8 mouse cellular contexts compared by ENCODE assay signal in genomic region chr3:146450371-146450841, GRCm38 (mm10). TPM values are rescaled to one million over a fixed set of nuclear protein-coding genes. Genes with fewer than 3 reads are reported as not detected.
A peak's percentile ranks its signal among the peaks of the same experiment; 100 is the strongest.
DNase-seq lines count a peak whose midpoint lies in the region; ATAC-seq lines count a peak whose summit lies in the region.

No protein-coding gene starts in this region.

- H3K9ac ChIP-seq in hindbrain, embryonic 16.5 days (ENCODE audit: low read depth, low read length), result peak overlapping the region; percentile 80

- H3K9me3 ChIP-seq in hindbrain, embryonic 16.5 days (ENCODE audit: control insufficient read depth, low read length), result no peaks in the 10 kb centered on the region

- WGBS in hindbrain, embryonic 16.5 days, result under 1% methylated on average over 29 of the region's 29 CpGs
- under 1% methylated on average over 28 of the region's 29 CpGs for WGBS in macrophage (ENCODE audit: missing documents)

- H3K4me1 ChIP-seq in hindbrain, embryonic 16.5 days (ENCODE audit: control insufficient read depth, insufficient read depth, low read depth, low read length), result peaks cover 2% of the 10 kb centered on the region; the same call in 1 of the 2 replicates

- peaks cover 20% of the 10 kb centered on the region; the same call in 1 of the 2 replicates for H3K79me2 ChIP-seq in macrophage (ENCODE audit: inconsistent target)

- H3K27me3 ChIP-seq in hindbrain, embryonic 16.5 days (replicated peaks; ENCODE audit: control insufficient read depth, insufficient read depth, low read length), result no peaks in the 10 kb centered on the region

- ATAC-seq in hindbrain, embryonic 16.5 days, result peak; percentile 99

- peaks cover under 1% of the 10 kb centered on the region; the same call in 1 of the 2 replicates for H3K36me3 ChIP-seq in hindbrain, embryonic 16.5 days (ENCODE audit: control insufficient read depth, insufficient read depth, low read length)
- peaks cover 6% of the 10 kb centered on the region; the same call in 1 of the 2 replicates for H3K36me3 ChIP-seq in macrophage (ENCODE audit: inconsistent target)

- H3K4me2 ChIP-seq in hindbrain, embryonic 16.5 days (ENCODE audit: low read length), result peak overlapping the region; percentile 79

- H3K27ac ChIP-seq in hindbrain, embryonic 16.5 days (ENCODE audit: low read depth, low read length), result peak overlapping the region; percentile 84
- peak overlapping the region; percentile 72 for H3K27ac ChIP-seq in macrophage

- peak; percentile 87 for DNase-seq in T-cell, adult 2 months (ENCODE audit: low spot score)
- peak; percentile 82 to 86 for DNase-seq in cerebellum, postnatal 36 days
- DNase-seq in gastrocnemius, adult 18-20 months (ENCODE audit: low spot score), result peak; percentile 92
- DNase-seq in left cerebral cortex, adult 18-20 months (ENCODE audit: low spot score in 2 of 2), result peak; percentile 90 to 91
- DNase-seq in right cerebral cortex, adult 18-20 months, result peak; percentile 94
- DNase-seq in urinary bladder, postnatal 10 days (ENCODE audit: low spot score), result peak; percentile 70

- H3K4me3 ChIP-seq in hindbrain, embryonic 16.5 days (ENCODE audit: low read length), result peak overlapping the region; percentile 65
- peak overlapping the region; percentile 46 for H3K4me3 ChIP-seq in macrophage (ENCODE audit: inconsistent target)

RNA-seq across cellular contexts. Expression of gene Ctbs, which starts 0.8 kb away (rescaled TPM):
- total RNA-seq in gastrocnemius, adult 18-20 months (2021), result 1 to 10 TPM; 3.6 to 4.9 TPM
- 5.0 and 5.7 TPM in 2 replicates for polyA plus RNA-seq in hindbrain, embryonic 16.5 days (2015; fragmentation: Nextera tagmentation; extraction: Ambion mirVana)
- total RNA-seq in left cerebral cortex, adult 18-20 months (2021), result 1 to 10 TPM; 6.5 to 7.5 TPM
- total RNA-seq in macrophage (2018; cell fraction: chromatin; rRNA removed), result 10 to 100 TPM in 20 of 26 experiments, 1 to 10 TPM in 6; 5.6 to 37.9 (median 15.0) TPM
- total RNA-seq in macrophage (2018; cell fraction: cytosol; rRNA removed), result 10 to 100 TPM; 10.8 to 18.0 (median 13.8) TPM
- 10 to 100 TPM in 25 of 26 experiments, 1 to 10 TPM in 1; 6.9 to 49.4 (median 22.2) TPM for total RNA-seq in macrophage (2018; cell fraction: nucleus; rRNA removed)
- 10.8 to 21.2 TPM (median 16.7 TPM) in 3 replicates for polyA plus RNA-seq in macrophage (2018)

RNA-seq across cellular contexts. Expression of gene Ssx2ip, which starts 46.0 kb away (rescaled TPM):
- 10 to 100 TPM; 26.8 to 30.2 TPM for total RNA-seq in gastrocnemius, adult 18-20 months (2021)
- polyA plus RNA-seq in hindbrain, embryonic 16.5 days (2015; fragmentation: Nextera tagmentation; extraction: Ambion mirVana), result 17.9 and 18.8 TPM in 2 replicates
- 10 to 100 TPM; 91.0 to 96.5 TPM for total RNA-seq in left cerebral cortex, adult 18-20 months (2021)
- total RNA-seq in macrophage (2018; cell fraction: chromatin; rRNA removed), result 10 to 100 TPM in 2 of 26 experiments, 1 to 10 TPM in 24; 2.3 to 12.2 (median 5.2) TPM
- 1 to 10 TPM; 3.0 to 5.5 (median 4.4) TPM for total RNA-seq in macrophage (2018; cell fraction: cytosol; rRNA removed)
- total RNA-seq in macrophage (2018; cell fraction: nucleus; rRNA removed), result 1 to 10 TPM; 1.5 to 7.8 (median 3.9) TPM
- polyA plus RNA-seq in macrophage (2018), result 2.0 to 6.3 TPM (median 4.8 TPM) in 3 replicates

RNA-seq across cellular contexts. Expression of gene Spata1, which starts 49.1 kb away (rescaled TPM):
- total RNA-seq in gastrocnemius, adult 18-20 months (2021), result 1 to 10 TPM; 7.0 to 8.5 TPM
- 4.5 and 5.5 TPM in 2 replicates for polyA plus RNA-seq in hindbrain, embryonic 16.5 days (2015; fragmentation: Nextera tagmentation; extraction: Ambion mirVana)
- total RNA-seq in left cerebral cortex, adult 18-20 months (2021), result 1 to 10 TPM; 2.5 to 3.4 TPM
- 10 to 100 TPM in 24 of 26 experiments, 1 to 10 TPM in 2; 5.7 to 28.7 (median 19.3) TPM for total RNA-seq in macrophage (2018; cell fraction: chromatin; rRNA removed)
- total RNA-seq in macrophage (2018; cell fraction: cytosol; rRNA removed), result 1 to 10 TPM in 19 of 26 experiments, under 1 TPM in 7; 0.73 to 3.3 (median 1.4) TPM
- 10 to 100 TPM in 16 of 26 experiments, 1 to 10 TPM in 10; 4.9 to 23.8 (median 12.4) TPM for total RNA-seq in macrophage (2018; cell fraction: nucleus; rRNA removed)
- 1.1 to 3.2 TPM (median 2.2 TPM) in 3 replicates for polyA plus RNA-seq in macrophage (2018)

RNA-seq across cellular contexts. Expression of gene Gng5, which starts 49.2 kb away (rescaled TPM):
- 100 to 1,000 TPM; 468 to 538 TPM for total RNA-seq in gastrocnemius, adult 18-20 months (2021)
- polyA plus RNA-seq in hindbrain, embryonic 16.5 days (2015; fragmentation: Nextera tagmentation; extraction: Ambion mirVana), result 340 and 347 TPM in 2 replicates
- 10 to 100 TPM; 48.4 to 49.5 TPM for total RNA-seq in left cerebral cortex, adult 18-20 months (2021)
- 10 to 100 TPM; 18.5 to 59.6 (median 37.4) TPM for total RNA-seq in macrophage (2018; cell fraction: chromatin; rRNA removed)
- 100 to 1,000 TPM; 368 to 688 (median 489) TPM for total RNA-seq in macrophage (2018; cell fraction: cytosol; rRNA removed)
- 100 to 1,000 TPM in 11 of 26 experiments, 10 to 100 TPM in 15; 27.6 to 151 (median 92.5) TPM for total RNA-seq in macrophage (2018; cell fraction: nucleus; rRNA removed)
- 567 to 673 TPM (median 599 TPM) in 3 replicates for polyA plus RNA-seq in macrophage (2018)

Comparison
In these comparisons a context has a peak if more than half of its experiments do, and no peak if none do; other contexts are left out.
1. Peak in every context shown above with its lines: DNase-seq, ATAC-seq, H3K4me3 ChIP-seq and H3K27ac ChIP-seq.